Mouse (Mus musculus) E14TG2a.4 (cell line): ENCODE measurements around the gene Rps6kc1.

Source experiments
- CTCF ChIP-seq: conservative IDR thresholded peaks from 2 replicates; pipeline ENCODE4 v1.5.1; 2014; ENCODE audit warnings: low read length
- NANOG ChIP-seq: IDR thresholded peaks from 2 replicates; pipeline ENCODE4 v1.6.1; 2014; ENCODE audit warnings: borderline replicate concordance, low read length, mixed read lengths
- POU5F1 ChIP-seq: IDR thresholded peaks from 2 replicates; pipeline ENCODE4 v1.6.1; 2014; ENCODE audit warnings: low read length, borderline replicate concordance

- TF ChIP-seq CTCF (no peak), POU5F1 (no peak), NANOG (no peak)
Measured at GRCm38 (mm10) chr1:190663996-190664395, 247.6 kb downstream of the Rps6kc1 start.
